Mouse (Mus musculus): Measurements from ENCODE around the gene Prrc2c. TPM values are rescaled to one million over a fixed set of nuclear protein-coding genes. Genes with fewer than 3 reads are reported as not detected.
A peak's percentile ranks its signal among the peaks of the same experiment; 100 is the strongest.

Gene Prrc2c
- polyA plus RNA-seq, 1 experiment from 2014 or later: 171 TPM

DNA sequence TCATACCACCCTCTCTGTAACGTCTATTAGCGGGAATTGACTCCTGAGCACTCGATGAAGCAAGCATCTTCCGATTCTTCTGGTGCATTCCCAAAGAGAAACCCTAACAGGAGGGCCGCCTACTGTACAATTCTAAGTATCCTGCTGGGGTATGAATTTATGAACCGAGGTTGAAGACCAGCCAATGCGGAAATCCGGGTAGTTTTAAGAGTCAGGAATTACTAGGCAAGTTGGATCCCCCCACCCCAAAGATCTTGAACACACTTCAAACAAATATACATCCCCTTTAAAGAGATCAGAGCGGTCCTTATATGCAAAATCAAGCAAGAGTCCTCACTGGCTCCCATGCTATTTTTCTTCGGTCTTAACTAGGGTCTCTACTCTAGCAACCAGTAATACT lies 950 bp downstream of the Prrc2c start:
- no peaks in the 10 kb centered on the region for H3K27me3 ChIP-seq
- H3K4me2 ChIP-seq: peak overlapping the region; percentile 85
- 0 out of 2 replicates have a peak, but pooled peaks cover 4% of the 10 kb centered on the region for H3K36me3 ChIP-seq
- H3K4me1 ChIP-seq (replicated peaks): peaks cover 16% of the 10 kb centered on the region
- peak overlapping the region; percentile 99 for H3K9ac ChIP-seq (replicated peaks)
- 0% methylated on average over 10 of the region's 10 CpGs for WGBS
- no peaks in the 10 kb centered on the region for H3K9me3 ChIP-seq
- H3K4me3 ChIP-seq (replicated peaks): peak overlapping the region; percentile 99
- peak overlapping the region; percentile 100 for H3K27ac ChIP-seq
- no peak for ATAC-seq (ENCODE audit: insufficient number of reproducible peaks, insufficient read depth, low FRiP score, low TSS enrichment, low read depth)

DNA sequence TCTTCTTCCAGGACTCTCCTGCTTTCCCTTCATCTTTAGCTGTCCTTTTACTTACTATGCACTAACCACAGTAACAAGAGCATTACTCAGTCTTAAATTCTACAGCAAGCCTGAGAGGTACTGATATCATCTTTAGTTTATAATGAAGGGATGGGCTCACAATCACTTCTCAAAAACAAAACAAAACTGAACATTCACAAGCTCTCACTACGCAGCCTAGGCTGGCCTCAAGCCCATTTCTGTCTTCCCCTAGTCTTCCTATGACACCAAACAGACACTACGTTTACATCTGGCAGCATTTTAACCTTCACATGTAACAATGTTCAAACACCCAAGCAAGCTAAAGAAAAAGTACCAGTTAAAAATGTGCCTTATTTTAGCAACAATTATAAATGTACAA lies 1.9 kb downstream of the Prrc2c start:
- Histone ChIP-seq H3K4me1 (replicated peaks) (peaks cover 16% of the 10 kb centered on the region), H3K36me3 (peaks cover 4% of the 10 kb centered on the region; the same call in 1 of the 2 replicates), H3K27ac (no peak overlapping the region), H3K27me3 (no peaks in the 10 kb centered on the region), H3K4me2 (peak overlapping the region; percentile 85), H3K9ac (replicated peaks) (peak overlapping the region; percentile 99; the same call in 1 of the 2 replicates), H3K4me3 (replicated peaks) (peak overlapping the region; percentile 99), H3K9me3 (no peaks in the 10 kb centered on the region)
- 65% methylated on average over 2 of the region's 2 CpGs for WGBS
- ATAC-seq (ENCODE audit: insufficient number of reproducible peaks, insufficient read depth, low FRiP score, low TSS enrichment, low read depth): no peak

DNA sequence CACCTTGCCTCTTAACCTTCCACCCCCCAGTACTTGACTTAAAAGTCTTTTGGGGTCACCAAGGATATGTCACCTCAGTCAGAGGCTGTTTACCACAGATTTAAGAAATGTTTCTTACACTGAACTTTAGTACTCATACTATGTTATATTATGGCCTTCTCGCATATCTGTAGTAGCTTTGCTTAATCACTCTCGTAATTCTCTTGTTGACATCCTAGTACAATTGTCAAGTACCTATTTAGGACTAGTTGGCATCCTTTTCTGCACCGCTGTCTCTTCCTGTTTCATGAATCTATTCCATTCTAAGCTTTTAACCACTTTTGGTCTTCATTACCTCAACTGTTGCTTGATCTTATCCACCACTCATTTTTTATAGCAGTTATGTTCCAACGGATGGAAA lies 5.3 kb downstream of the Prrc2c start:
- no peak overlapping the region for H3K27ac ChIP-seq
- WGBS: 91% methylated on average over 4 of the region's 4 CpGs
- no peak for ATAC-seq (ENCODE audit: insufficient number of reproducible peaks, insufficient read depth, low FRiP score, low TSS enrichment, low read depth)
- H3K9ac ChIP-seq (replicated peaks): no peak overlapping the region
- H3K9me3 ChIP-seq: no peaks in the 10 kb centered on the region
- H3K4me1 ChIP-seq (replicated peaks): peaks cover 16% of the 10 kb centered on the region
- no peaks in the 10 kb centered on the region for H3K27me3 ChIP-seq
- H3K4me3 ChIP-seq (replicated peaks): no peak overlapping the region
- peaks cover 7% of the 10 kb centered on the region; the same call in 1 of the 2 replicates for H3K36me3 ChIP-seq
- no peak overlapping the region for H3K4me2 ChIP-seq

DNA sequence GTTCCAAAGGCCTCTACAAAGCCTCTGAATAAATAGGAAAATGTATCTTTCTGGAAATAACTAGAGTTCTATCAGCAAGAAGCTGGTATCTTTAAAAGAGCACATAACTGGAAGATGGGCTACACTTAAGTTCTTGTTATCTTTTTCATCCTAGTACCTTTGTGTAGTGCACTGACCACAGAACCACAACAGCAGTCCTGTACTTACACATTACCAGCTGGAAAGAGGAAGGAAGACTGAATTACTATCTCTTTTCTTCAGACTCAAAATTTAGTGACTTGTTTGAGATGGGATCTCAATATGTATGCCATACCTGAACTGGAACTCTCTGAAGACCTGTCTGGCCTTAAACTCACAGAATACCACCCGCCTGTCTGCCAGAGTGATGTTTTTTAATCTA lies 6.1 kb downstream of the Prrc2c start:
- ATAC-seq (ENCODE audit: insufficient number of reproducible peaks, insufficient read depth, low FRiP score, low TSS enrichment, low read depth): no peak
- WGBS: 85% methylated on average over 1 of the region's 1 CpGs

DNA sequence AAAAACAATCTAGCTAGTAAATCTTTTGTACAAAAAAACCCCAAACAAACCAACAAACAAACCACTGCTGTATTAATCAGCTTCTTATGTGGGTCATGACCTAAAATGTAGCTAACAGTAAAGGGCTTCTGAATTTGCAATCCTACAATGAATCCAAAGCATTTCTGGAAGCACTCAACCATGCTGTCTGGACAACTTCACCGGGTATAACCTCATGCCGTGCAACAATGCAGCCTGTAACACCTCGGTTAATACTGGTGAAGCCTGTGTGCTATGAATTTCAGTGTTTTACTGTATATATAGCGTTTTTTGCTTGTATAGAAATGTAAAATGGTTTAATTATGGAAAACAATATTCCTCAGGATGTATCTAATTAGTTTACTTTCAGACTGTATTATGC lies 8.3 kb downstream of the Prrc2c start:
- Histone ChIP-seq H3K4me1 (replicated peaks) (peaks cover 3% of the 10 kb centered on the region; the same call in 1 of the 2 replicates), H3K4me3 (replicated peaks) (no peak overlapping the region), H3K27ac (no peak overlapping the region), H3K36me3 (peaks cover 3% of the 10 kb centered on the region; the same call in 1 of the 2 replicates), H3K9ac (replicated peaks) (no peak overlapping the region), H3K4me2 (no peak overlapping the region), H3K9me3 (no peaks in the 10 kb centered on the region), H3K27me3 (no peaks in the 10 kb centered on the region)
- no peak for ATAC-seq (ENCODE audit: insufficient number of reproducible peaks, insufficient read depth, low FRiP score, low TSS enrichment, low read depth)
- 80% methylated on average over 4 of the region's 4 CpGs for WGBS

More for the DNA sequence above, 6.1 kb downstream of the Prrc2c start:
- no peak overlapping the region for H3K9ac ChIP-seq (replicated peaks)
- peaks cover 7% of the 10 kb centered on the region; the same call in 1 of the 2 replicates for H3K36me3 ChIP-seq
- no peaks in the 10 kb centered on the region for H3K27me3 ChIP-seq
- no peak overlapping the region for H3K4me3 ChIP-seq (replicated peaks)
- H3K27ac ChIP-seq: no peak overlapping the region
- no peaks in the 10 kb centered on the region for H3K9me3 ChIP-seq
- H3K4me2 ChIP-seq: no peak overlapping the region
- H3K4me1 ChIP-seq (replicated peaks): peaks cover 16% of the 10 kb centered on the region

DNA sequence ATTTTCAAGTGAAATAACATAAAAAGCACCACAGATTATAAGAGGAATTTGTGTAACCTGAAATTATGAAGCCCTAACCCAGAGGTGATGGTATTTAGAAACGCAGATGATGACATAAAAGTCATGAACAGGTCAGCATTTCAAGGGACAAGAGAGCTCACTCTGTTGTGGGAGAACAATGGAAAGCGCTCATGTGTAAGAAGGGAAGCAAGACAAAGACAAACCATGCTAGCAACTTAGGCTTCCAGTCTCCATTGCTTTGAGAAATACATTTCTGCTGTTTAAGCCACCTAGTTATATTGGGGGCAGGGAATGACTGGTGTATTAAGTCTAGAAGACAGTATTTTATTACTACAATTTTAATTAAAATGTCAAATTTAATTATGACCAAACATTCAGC lies 10.9 kb downstream of the Prrc2c start:
- no peak overlapping the region for H3K9ac ChIP-seq (replicated peaks)
- ATAC-seq (ENCODE audit: insufficient number of reproducible peaks, insufficient read depth, low FRiP score, low TSS enrichment, low read depth): no peak
- no peak overlapping the region for H3K4me3 ChIP-seq (replicated peaks)
- no peaks in the 10 kb centered on the region for H3K9me3 ChIP-seq
- no peaks in the 10 kb centered on the region for H3K4me1 ChIP-seq (replicated peaks)
- H3K36me3 ChIP-seq: peaks cover 6% of the 10 kb centered on the region; the same call in 1 of the 2 replicates
- no peak overlapping the region for H3K4me2 ChIP-seq
- 93% methylated on average over 2 of the region's 2 CpGs for WGBS
- H3K27me3 ChIP-seq: no peaks in the 10 kb centered on the region
- no peak overlapping the region for H3K27ac ChIP-seq

DNA sequence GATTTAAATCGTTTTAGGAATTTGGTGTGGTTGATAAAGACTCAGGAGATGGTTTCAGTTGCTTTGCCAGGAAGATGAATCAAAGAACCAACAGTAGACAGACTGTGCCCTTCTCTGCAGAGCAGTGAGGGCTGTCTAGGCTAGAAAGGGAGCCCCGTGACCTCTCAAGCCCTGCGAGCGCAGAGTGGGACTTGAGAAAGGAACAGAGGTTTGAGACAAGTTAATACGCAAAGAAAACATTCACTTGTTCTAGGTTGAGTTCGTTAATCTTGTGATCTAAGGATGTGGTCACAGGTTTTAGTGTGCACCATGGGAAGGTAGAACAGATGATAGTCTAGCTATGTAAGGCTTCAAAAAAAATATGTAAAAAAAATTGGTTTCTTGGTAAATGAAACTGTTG lies 12.4 kb downstream of the Prrc2c start:
- Histone ChIP-seq H3K9me3 (no peaks in the 10 kb centered on the region), H3K27ac (no peak overlapping the region), H3K36me3 (peaks cover 20% of the 10 kb centered on the region), H3K4me3 (replicated peaks) (no peak overlapping the region), H3K9ac (replicated peaks) (no peak overlapping the region), H3K4me1 (replicated peaks) (no peaks in the 10 kb centered on the region), H3K4me2 (no peak overlapping the region), H3K27me3 (no peaks in the 10 kb centered on the region)
- 88% methylated on average over 6 of the region's 6 CpGs for WGBS
- ATAC-seq (ENCODE audit: insufficient number of reproducible peaks, insufficient read depth, low FRiP score, low TSS enrichment, low read depth): no peak

DNA sequence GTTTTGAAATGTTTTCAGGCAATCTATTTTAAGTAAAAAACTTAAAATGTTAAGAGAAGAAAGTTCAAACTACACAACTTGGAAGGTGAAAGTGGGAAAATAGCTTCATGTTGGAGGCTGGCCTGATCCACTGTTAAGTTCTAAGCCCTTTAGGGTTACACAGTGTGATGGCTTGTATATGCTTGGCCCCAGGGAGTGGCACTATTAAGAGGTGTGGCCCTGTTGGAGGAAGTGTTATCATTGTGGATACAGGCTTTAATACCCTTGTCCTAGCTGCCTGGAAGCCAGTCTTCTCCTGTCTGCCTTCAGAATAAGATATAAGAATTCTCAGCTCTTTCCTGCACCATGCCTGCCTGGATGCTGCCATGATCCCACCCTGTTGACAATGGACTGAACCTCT lies 16.7 kb downstream of the Prrc2c start:
- Histone ChIP-seq H3K4me3 (replicated peaks) (no peak overlapping the region), H3K27ac (no peak overlapping the region), H3K4me1 (replicated peaks) (no peaks in the 10 kb centered on the region), H3K4me2 (no peak overlapping the region), H3K9ac (replicated peaks) (no peak overlapping the region), H3K27me3 (no peaks in the 10 kb centered on the region), H3K36me3 (peaks cover 51% of the 10 kb centered on the region), H3K9me3 (no peaks in the 10 kb centered on the region)
- ATAC-seq (ENCODE audit: insufficient number of reproducible peaks, insufficient read depth, low FRiP score, low TSS enrichment, low read depth): no peak

DNA sequence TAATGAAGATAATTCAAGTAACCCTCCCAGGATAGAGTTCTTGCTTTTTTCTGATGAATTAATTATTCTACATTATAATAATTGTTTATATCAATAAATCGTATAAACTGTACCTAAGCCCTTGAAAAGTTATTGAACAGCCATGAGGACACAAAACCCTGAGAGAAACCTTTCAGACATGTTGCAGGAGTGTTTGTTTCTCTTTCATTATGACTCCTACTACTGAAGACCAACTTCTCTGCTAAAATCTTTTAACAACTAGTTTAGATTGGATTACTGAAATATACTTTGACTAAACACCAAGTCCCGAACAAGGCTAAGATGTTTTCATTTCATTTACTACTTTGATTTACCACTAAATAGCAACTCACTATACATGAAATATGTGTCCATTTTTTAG lies 19.7 kb downstream of the Prrc2c start:
- 91% methylated on average over 2 of the region's 2 CpGs for WGBS
- Histone ChIP-seq H3K27ac (no peak overlapping the region), H3K4me1 (replicated peaks) (no peaks in the 10 kb centered on the region), H3K27me3 (no peaks in the 10 kb centered on the region), H3K4me2 (no peak overlapping the region), H3K9me3 (no peaks in the 10 kb centered on the region), H3K9ac (replicated peaks) (no peak overlapping the region), H3K4me3 (replicated peaks) (no peak overlapping the region), H3K36me3 (peaks cover 78% of the 10 kb centered on the region)
- ATAC-seq (ENCODE audit: insufficient number of reproducible peaks, insufficient read depth, low FRiP score, low TSS enrichment, low read depth): no peak

DNA sequence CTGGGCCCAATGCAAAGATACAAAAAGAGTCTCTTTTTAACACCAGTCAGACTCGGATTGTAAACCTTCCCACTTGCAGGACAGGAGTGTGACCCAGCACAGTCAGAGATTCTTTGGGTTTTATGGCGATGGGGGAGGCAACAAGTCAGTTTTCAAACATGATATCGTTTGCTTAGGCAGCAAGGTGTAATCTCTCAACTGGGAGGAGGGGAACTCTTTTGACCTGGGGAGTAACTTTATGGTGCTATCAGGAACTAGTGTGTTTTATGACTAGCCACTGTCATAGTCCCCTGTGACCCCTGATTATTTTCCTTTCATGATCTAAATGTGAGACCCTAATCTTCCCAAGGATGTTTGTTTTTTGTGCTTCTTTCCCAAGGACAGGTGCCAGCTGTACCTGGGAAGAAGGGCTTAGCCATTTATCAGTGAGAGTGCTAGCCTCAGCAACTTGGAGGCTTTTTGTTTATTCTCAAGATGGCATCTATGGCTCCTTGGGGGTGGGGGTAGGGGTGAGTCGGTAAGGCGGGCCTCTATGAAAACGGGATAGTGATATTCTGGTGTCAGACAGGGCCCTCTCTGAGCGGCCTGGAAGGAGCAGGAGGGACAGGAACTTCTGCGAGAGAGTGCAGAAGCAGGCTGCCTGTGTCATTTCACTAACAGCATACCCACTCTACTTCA lies 39.8 kb downstream of the Prrc2c start:
- no peaks in the 10 kb centered on the region for H3K4me1 ChIP-seq (replicated peaks)
- no peak overlapping the region for H3K9ac ChIP-seq (replicated peaks)
- H3K4me3 ChIP-seq (replicated peaks): no peak overlapping the region
- H3K27ac ChIP-seq: no peak overlapping the region
- H3K36me3 ChIP-seq: peaks cover 79% of the 10 kb centered on the region
- H3K4me2 ChIP-seq: no peak overlapping the region
- 68% methylated on average over 8 of the region's 8 CpGs for WGBS
- no peaks in the 10 kb centered on the region for H3K9me3 ChIP-seq
- H3K27me3 ChIP-seq: no peaks in the 10 kb centered on the region
- no peak for ATAC-seq (ENCODE audit: insufficient number of reproducible peaks, insufficient read depth, low FRiP score, low TSS enrichment, low read depth)

DNA sequence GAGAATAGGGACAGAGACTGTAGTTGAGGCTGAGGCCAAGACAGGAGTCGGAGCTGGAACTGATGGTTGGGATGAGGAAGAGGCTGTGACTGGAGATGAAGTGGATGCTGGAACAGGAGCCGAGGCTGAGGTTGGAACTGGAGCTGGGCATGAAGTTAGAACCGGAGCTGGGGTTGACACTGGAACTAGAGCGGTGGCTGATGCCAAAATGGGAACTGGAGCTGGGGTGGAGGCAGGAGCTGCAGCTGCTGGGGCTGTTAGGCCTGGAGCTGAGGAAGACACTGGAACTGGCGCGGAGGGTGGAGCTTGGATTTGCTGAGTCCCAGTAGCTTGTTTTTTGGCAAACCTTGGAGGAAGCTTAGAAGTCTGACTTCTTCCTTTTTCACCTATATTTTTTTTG lies 42.5 kb downstream of the Prrc2c start:
- H3K4me2 ChIP-seq: no peak overlapping the region
- no peaks in the 10 kb centered on the region for H3K9me3 ChIP-seq
- no peak overlapping the region for H3K27ac ChIP-seq
- ATAC-seq (ENCODE audit: insufficient number of reproducible peaks, insufficient read depth, low FRiP score, low TSS enrichment, low read depth): no peak
- no peak overlapping the region for H3K9ac ChIP-seq (replicated peaks)
- no peaks in the 10 kb centered on the region for H3K4me1 ChIP-seq (replicated peaks)
- H3K36me3 ChIP-seq: peaks cover 80% of the 10 kb centered on the region
- 95% methylated on average over 6 of the region's 6 CpGs for WGBS
- no peak overlapping the region for H3K4me3 ChIP-seq (replicated peaks)
- no peaks in the 10 kb centered on the region for H3K27me3 ChIP-seq

DNA sequence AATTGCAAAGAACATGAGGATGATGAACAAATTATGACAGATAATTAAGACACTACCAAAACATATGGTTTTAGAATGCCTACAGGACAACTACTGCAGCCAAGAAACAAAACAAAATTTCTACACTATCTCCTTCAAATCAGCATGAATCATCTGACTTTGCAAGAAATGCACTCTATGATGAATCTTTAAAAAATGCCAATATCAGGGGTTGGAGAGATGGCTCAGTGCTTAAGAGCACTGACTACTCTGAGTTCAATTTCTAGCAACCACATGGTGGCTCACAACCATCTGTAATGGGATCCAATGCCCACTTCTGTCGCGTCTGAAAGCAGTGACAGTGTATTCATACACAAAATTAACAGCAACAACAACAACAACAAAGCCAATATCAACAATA lies 46.6 kb downstream of the Prrc2c start:
- Histone ChIP-seq H3K4me3 (replicated peaks) (no peak overlapping the region), H3K4me2 (no peak overlapping the region), H3K36me3 (peaks cover 88% of the 10 kb centered on the region), H3K27me3 (no peaks in the 10 kb centered on the region), H3K27ac (no peak overlapping the region), H3K9me3 (no peaks in the 10 kb centered on the region), H3K9ac (replicated peaks) (no peak overlapping the region), H3K4me1 (replicated peaks) (no peaks in the 10 kb centered on the region)
- no peak for ATAC-seq (ENCODE audit: insufficient number of reproducible peaks, insufficient read depth, low FRiP score, low TSS enrichment, low read depth)
- WGBS: 86% methylated on average over 2 of the region's 2 CpGs
